Mouse (Mus musculus) inflammation-experienced regulatory T-cells, adult 6 months (primary cell): ENCODE data around the gene Adap1. TPM values are rescaled to one million over a fixed set of nuclear protein-coding genes. Genes with fewer than 3 reads are reported as not detected.

Experiments used
- ATAC-seq: one replicate; pipeline ENCODE4 v1.8.0; 2017
- polyA plus RNA-seq, 3 experiments: library from polyadenylated mRNA; unstranded; fragments of 100-300 nt; shearing (Covaris generic); gene quantifications; one replicate each; pipeline ENCODE4 v1.2.1; 2017

Gene Adap1
- polyA plus RNA-seq, 3 experiments from 2014 or later: 3.0 to 13.5 (median 3.7) TPM

DNA sequence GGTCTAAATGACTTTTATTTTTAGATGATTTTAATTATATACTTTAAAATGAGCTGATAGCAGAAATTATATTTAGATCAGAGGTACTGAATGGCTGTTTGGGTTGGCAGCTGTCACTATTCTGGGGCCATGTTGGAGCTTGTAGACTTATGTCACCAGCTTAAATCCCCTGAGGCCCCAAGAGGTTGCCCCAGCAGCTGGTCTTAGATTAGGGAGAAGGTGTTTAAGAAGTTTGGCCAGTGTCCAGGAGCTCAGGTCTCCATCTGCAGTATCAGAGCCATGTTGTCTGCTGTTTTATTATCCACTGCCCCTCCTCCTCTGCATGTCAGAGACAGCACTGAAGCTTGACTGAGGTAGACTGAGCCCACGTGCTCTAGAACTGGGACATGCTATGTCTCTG is 82.0 kb downstream of the Adap1 start:
- no peak for ATAC-seq

- ATAC-seq: no peak
These were observed 84.2 kb downstream of the Adap1 start for GRCm38 (mm10) chr5:139241022-139241761.

GRCm38 (mm10) chr5:139237436-139237835 is 88.0 kb downstream of the Adap1 start:
- ATAC-seq: no peak

DNA sequence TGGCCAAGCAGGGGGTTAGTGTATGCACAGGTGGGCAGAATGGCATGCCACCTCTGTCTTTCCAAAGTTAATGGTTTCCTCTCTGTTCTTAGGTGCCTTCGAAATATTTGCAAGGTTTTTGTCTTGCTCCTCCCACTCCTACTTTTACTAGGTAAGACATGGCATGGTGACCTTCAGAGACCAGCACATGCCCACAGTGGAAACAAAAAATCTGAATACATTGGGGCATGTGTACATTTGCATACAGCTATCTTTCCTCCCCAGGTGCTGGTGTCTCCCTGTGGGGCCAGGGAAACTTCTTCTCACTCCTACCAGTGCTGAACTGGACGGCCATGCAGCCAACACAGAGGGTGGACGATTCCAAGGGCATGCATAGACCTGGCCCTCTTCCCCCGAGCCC is 91.0 kb downstream of the Adap1 start:
- ATAC-seq: no peak

- no peak for ATAC-seq
These were observed 93.3 kb downstream of the Adap1 start for GRCm38 (mm10) chr5:139232083-139232482.

GRCm38 (mm10) chr5:139229716-139230115 is 95.7 kb downstream of the Adap1 start:
- no peak for ATAC-seq

GRCm38 (mm10) chr5:139228318-139228717 is 97.1 kb downstream of the Adap1 start:
- no peak for ATAC-seq

DNA sequence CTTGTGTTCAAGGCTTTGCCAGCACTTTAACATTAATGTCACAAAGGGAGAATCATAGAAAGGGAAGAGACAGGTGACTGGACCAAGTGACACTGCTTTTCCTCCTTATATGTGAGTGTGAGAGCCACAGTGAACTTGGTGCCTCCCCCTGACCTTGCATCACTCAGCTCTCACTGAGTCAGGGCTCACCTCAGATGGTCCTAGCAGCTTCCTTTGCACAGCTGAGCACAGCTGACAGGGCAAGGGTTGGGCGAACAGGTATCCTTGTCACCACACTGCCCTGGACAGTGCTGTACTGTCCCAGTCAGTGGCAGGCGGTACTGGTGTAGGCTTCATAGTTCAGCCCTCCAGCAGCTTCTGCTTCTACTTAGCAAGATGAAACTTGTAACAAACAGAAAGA is 97.8 kb downstream of the Adap1 start:
- ATAC-seq: no peak

- no peak for ATAC-seq
These were observed 98.2 kb downstream of the Adap1 start for GRCm38 (mm10) chr5:139227236-139227635.

- no peak for ATAC-seq
These were observed 102.1 kb downstream of the Adap1 start for GRCm38 (mm10) chr5:139223331-139223730.

Other genes starting within 250 kb of the Adap1 start
- gene Prkar1b, start 175.6 kb downstream of the Adap1 start, polyA plus RNA-seq: 1 to 10 TPM in 1 of 3 experiments, under 1 TPM in 1, not detected in 1; 0.38 to 3.9 TPM
- gene Dnaaf5, start 175.4 kb downstream of the Adap1 start, polyA plus RNA-seq: 10 to 100 TPM in 1 of 3 experiments, 1 to 10 TPM in 2; 5.9 to 11.9 (median 6.2) TPM
- gene Sun1, start 125.0 kb downstream of the Adap1 start, polyA plus RNA-seq: 10 to 100 TPM; 30.7 to 43.4 (median 38.5) TPM
- 10 to 100 TPM; 12.0 to 25.4 (median 16.7) TPM for gene Get4, start 73.3 kb downstream of the Adap1 start, polyA plus RNA-seq
- 10 to 100 TPM; 52.5 to 66.7 (median 65.2) TPM for gene Cox19, start 25.8 kb upstream of the Adap1 start, polyA plus RNA-seq
- gene Cyp2w1, start 27.0 kb upstream of the Adap1 start, polyA plus RNA-seq: not detected
- gene Gpr146, start 52.1 kb upstream of the Adap1 start, polyA plus RNA-seq: 1 to 10 TPM; 3.9 to 5.8 (median 5.2) TPM
- not detected for gene C130050O18Rik, start 79.7 kb upstream of the Adap1 start, polyA plus RNA-seq
- not detected for gene Gper1, start 97.5 kb upstream of the Adap1 start, polyA plus RNA-seq
- gene 3110082I17Rik, start 134.9 kb upstream of the Adap1 start, polyA plus RNA-seq: 1 to 10 TPM; 4.6 to 5.6 (median 5.2) TPM
- gene Zfand2a, start 158.9 kb upstream of the Adap1 start, polyA plus RNA-seq: 10 to 100 TPM in 1 of 3 experiments, 1 to 10 TPM in 2; 8.1 to 10.3 (median 9.2) TPM
- gene Uncx, start 217.9 kb upstream of the Adap1 start, polyA plus RNA-seq: not detected